Mouse (Mus musculus): ENCODE results near the gene Gse1.

DNA sequence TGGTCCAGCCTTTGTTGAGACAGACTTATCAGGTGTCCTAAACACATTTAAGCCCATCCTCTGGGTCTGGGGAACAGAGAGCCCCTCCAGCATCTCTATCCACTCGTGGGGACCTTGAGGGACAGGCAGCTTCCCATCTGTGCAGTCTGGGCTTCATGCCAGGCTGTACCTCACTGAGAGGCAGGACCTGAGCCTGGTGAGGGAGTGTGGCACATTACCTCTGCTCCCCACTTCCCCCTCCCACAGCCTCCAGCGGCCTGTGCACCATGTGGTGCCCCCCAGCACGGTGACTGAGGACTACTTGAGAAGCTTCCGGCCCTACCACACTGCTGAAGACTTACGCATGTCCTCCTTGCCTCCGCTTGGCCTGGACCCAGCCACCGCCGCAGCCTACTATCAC lies 338.4 kb downstream of the Gse1 start:
- TF ChIP-seq POLR2A (IDR thresholded peaks at IDR 0.05; ENCODE audit: low read depth, low read length) = no peak
- TF ChIP-seq CTCF (conservative IDR thresholded peaks at IDR 0.05; ENCODE audit: insufficient read depth, insufficient read length, low read depth, low read length) = no peak

Measured in kidney, adult 2 months (tissue).